Mouse (Mus musculus) CD8-positive naive resting alpha-beta T cell, adult 2 months (primary cell): ENCODE data around the gene Dusp1.
A peak's percentile ranks its signal among the peaks of the same experiment; 100 is the strongest.

Experiments
- DNase-seq, 2 experiments: peaks; one replicate each; pipeline ENCODE4 v3.0.0; 2022; ENCODE audit warnings: low read depth in 2 of 2, low spot score in 2 of 2

Dusp1 gene

DNA sequence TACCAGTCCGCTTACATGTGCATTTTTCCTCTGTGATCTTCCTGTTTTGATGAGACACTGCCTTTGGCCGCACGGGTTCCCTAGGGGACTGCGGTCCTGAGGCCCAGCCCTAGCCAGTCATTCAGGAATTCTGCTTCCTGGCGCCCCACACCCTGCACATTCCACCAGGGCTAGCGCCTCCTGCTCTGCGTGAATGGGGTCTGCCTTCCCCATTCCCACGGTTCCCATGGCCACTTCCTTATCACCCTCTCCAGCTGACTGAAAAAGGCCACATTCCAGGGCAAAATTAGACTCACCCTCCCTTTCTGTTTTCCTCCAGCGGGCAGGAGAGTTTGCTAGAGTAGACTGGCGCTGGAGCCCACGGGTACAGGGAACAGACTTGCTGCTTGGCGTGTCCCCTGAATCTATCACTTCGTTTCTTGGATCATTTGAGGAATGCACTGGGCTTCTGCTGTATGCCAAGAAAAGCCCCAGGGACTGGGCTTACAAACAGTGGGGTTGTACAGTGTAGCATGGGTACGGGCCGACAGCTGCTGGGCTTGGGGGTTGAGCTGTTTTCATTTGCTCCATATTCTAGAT is 22.7 kb upstream of the Dusp1 start:
- DNase-seq, result no peak

GRCm38 (mm10) chr17:26584063-26584462 is 22.1 kb upstream of the Dusp1 start:
- no peak for DNase-seq

DNA sequence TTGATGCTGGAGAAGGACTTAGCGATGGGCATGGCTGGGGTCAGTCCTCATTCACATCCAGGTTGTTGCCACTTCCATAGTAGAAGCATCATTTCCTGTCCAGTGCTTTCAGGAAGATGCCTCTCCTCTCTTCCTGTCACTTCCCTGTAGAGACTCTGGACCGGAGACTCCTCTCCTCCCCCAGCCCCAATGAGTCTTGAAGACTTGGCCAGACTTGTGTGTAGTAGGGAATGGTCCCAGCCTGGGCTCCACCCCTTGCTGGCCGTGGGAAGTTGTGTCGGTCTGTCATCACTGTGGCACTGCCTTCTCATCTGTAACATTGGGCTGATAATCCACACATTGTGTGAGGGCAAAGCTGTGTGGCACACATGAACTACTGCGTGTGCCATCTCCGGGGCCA is 21.7 kb upstream of the Dusp1 start:
- DNase-seq, result no peak

DNA sequence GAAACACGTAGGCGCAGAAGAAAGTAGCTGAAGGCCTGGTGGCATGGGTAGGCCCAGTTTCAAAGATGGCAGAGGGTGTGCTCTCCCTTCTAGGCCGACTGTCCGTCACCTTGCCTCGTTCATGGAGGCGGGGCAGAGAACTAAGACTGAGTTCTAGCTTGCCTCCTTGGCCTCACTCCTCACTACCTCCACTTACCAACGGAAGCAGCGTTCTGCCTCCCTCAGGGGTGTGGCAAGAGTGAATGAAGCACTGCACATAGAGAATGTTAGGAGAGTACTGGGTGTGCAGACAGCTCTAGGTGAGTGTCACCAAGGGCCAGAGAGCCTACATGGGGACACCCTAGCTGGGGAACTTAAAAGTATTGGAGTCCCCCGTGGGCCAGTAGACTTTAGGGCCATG is 21.1 kb upstream of the Dusp1 start:
- DNase-seq, result no peak

DNA sequence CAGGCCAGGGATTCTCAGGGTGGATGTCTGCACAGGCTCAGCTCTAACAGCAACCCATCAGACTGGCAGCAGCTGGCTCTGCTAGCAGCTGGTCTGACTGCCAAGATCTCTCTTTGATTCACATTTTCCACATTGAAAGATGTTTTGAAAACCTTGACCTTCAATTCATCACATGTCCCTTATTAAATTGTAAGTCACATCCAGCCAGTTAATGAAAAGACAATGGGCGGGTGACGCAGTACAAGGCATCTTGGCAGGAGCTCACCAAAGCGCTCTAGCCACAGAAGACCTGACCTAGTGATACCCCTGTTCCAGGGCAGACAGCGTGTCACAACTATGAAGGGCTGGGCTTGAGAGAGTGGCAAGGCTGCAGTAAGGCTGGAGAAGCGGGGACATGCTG is 20.4 kb upstream of the Dusp1 start:
- DNase-seq, result no peak

DNA sequence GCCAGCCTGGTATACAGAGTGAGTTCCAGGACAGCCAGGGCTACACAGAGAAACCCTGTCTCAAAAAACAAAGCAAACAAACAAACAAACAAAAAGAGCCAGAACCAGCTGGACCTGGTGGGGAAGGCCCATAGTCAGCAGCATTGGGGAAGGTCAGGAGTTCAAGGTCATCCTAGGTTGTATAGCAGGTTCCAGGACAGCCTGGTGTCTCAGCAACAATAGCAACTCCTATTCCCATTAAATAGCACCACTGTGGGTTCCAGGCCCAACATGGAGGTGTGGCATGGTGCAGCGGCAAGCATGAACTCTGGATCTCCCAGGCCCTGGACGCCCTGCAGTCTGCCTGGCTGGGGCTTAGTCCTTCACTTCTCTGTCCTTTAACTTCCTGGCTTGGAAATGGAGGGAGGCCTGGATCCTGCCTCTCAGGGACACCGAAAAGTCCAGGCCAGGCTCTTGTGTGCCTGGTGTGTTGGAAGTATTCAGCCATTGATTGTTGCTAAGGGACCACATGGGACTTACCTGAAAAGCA is 19.0 kb upstream of the Dusp1 start:
- DNase-seq, result no peak

DNA sequence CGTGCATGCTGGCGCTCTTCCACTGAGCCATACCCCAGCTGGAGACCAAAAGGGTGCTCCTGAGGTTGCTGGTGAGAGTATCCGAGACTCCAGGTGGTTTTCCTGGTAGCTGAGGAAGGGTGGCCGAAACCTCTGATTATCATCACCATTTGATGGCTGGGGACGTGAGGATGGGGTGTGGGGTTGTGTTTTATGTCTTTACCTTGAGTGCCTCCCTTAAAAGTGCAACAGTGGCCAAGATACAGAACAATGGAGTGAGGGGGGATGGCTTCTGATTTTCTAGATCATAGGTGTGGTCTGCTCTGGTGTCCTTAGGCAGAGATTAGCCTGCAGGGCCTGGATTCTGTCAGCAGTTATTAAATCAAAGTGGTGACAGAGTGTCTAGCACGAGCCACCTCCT is 17.5 kb upstream of the Dusp1 start:
- DNase-seq, result no peak

DNA sequence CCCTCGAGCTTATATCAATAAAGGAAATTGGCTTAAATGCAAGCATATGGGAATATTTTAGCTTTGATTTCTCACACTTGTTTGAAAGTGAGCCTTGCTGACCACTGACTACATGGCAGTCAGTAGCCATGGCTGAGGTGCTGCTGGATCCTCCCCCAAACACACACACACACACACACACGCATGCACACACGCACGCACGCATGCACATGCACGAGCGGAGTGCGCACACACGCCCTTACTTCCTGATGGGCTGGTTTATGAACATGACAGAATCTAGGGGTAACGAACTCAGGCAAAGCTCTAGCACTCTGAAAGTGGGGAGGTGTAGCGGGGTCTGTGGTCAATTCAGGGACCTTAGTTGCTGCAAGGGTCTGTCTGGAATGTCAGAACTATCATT is 16.8 kb upstream of the Dusp1 start:
- no peak for DNase-seq

DNA sequence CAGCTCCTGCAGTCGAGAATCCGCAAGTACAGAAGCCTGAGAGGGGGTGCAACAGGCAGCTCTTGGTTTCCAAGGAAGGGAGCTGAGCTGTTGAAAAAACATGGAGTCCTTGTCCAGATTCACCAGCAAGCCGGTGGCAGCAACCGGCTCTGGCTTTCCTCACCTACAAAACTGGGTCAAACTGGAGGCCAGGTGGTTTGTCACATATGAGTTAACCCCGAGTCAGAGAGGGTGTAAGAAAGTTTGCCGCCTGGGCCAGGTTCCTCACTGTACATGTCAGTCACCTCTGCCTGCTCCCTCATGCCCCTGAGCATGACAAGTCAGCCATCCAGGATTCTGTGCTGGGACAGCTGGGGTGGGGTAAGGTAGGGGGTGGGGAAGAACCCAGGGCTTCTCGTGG is 16.2 kb upstream of the Dusp1 start:
- DNase-seq, result no peak

DNA sequence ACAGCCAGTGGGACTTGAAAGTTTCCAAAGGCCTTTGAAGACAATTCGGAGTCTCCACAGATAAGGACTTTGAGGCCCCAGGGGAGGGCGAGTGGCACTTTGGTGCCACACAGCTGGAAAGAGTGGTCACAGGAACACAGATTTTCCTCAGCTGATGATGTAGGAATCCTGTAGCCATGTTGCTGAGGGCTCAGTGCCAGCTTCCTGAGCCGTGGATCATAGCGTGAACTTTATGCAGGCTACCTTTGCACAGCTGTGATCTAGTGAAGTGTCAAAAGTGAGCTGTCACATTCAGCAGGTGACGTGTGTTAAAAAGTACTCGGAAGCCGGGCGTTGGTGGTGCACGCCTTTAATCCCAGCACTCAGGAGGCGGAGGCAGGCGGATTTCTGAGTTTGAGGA is 15.4 kb upstream of the Dusp1 start:
- no peak for DNase-seq

DNA sequence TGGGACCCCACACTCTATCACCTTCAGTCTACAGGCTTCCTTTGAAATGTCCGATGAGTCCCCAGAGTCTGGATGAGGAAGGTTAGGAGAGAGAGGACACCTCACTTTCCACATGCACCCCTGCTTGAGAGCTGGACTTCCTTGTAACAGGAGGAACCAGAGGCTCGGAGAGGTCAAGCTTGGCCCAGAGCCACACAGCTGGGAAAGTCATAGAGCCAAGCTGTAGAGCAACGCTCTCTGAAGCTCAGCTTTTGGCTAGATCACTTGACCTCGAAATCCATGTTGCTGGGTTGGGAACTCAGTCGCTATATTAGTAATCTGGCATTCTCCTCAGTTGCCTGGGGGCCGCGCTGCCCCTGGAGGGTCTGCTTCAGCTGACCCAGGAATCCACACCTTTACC is 14.9 kb upstream of the Dusp1 start:
- DNase-seq, result no peak

DNA sequence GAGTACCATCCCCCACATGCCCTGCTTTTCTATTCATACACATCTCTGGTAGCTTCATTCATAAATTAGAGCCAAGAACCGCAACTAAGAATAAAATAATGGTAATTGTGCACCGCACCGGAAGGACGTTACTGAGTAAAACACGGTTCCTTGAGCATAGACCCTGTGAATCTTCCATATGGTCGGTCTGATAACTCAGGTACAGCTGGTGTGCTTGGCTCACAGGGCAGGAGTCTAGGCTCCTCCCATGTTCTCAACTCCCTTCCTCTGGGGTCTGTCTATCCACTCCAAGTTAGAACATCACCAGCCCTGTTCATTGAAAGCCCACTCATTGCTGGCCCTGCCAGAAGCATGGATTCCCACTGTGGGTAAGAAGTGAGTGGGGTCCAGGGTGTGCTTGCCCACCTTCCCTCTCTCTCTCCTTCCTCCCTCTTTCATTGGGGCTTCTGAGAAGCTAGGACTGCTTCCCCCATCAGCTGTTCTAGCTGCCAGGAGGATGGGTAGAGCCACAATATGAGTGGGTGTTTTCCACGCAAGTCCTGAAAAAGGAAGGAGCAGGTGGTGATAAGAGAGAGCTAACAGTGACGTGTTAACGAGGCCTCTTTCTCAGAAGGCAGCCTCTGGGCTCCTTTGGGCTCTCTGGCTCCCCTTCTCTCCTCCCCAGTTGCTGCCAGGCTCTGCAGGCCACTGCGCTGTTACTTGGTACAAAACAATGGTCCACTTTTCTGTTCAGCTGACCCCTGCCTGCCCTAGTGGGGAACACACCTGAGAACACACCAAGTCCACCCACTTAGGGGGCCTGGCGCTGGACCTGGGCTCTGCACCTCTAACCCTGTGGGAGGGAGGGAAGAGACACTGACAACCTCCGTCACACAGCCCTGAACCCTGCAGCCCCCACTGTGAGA is 14.1 kb upstream of the Dusp1 start:
- DNase-seq, result no peak

- DNase-seq, result no peak
Observed at GRCm38 (mm10) chr17:26574701-26575100, 12.8 kb upstream of the Dusp1 start.

DNA sequence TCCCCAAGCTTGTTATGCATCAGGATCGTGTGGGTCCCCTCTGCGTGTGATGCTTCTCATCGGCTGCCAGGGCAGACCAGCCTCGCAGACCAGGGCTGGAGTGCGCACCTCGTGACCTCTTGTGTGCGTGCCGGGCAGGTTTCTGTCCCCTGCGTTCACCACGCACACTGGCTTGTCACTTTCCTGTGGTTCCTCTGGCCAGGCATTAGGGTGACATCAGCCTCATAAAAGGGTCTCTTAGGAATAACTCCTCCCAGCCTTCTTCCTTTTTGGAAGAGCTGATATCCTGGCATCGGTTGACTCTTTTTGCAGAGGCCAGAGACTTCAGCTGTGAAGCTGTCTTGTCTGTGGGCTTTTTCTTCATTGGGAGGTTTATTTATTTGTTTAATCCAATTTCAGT is 12.2 kb upstream of the Dusp1 start:
- DNase-seq, result no peak

- peak; percentile 49 to 61 for DNase-seq
Observed at GRCm38 (mm10) chr17:26572265-26572664, 10.3 kb upstream of the Dusp1 start.

GRCm38 (mm10) chr17:26571377-26571776 is 9.4 kb upstream of the Dusp1 start:
- DNase-seq, result no peak

GRCm38 (mm10) chr17:26570651-26571118 is 8.8 kb upstream of the Dusp1 start:
- DNase-seq, result no peak

- DNase-seq, result no peak
Observed at GRCm38 (mm10) chr17:26569594-26570350, 7.8 kb upstream of the Dusp1 start.

- DNase-seq, result no peak
Observed at GRCm38 (mm10) chr17:26567818-26568173, 5.9 kb upstream of the Dusp1 start.

DNA sequence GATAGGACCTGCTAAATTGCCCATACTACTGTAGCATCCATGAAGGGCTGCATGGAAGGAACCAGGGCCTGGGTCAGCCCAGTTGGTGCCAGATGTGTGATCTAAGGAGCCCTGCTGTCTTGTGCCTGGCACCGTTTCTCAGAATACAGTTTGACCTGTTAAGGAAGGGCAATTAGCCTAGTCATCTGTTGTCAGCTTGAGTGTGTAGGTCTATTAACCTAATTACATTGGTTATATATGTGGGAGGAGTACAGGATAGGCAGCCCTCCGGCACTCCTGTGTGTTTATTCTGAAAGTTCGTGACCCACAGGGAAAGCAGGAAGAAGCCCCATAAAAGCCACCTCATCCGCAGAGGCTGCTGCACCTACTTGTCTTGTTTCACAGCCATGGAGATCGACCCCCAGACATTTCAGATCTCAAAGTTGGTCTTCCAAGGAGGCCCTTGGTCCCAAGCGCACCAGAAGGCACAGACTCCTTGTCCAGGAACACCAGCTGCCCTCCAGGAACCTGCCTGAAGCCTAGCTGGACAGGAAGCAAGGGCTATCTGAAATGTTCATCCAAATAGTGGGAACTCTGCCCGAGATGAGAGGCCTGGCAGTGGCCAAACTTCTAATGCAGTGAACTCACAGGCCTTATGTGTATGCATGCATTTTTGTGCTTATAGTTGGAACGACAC is 5.4 kb upstream of the Dusp1 start:
- DNase-seq, result no peak

GRCm38 (mm10) chr17:26564439-26564838 is 2.5 kb upstream of the Dusp1 start:
- DNase-seq, result no peak
